Mouse (Mus musculus): ENCODE measurements around the gene Syn3.

GRCm38 (mm10) chr10:86342713-86343112 is 156.0 kb downstream of the Syn3 start:
- TF ChIP-seq CTCF (IDR thresholded peaks at IDR 0.05; ENCODE audit: low read depth) = 0 out of 2 replicates have a peak, but pooled peaks have one; percentile 14
- no peak for TF ChIP-seq EP300 (optimal IDR thresholded peaks at IDR 0.05)
